Mouse (Mus musculus): ENCODE data around the gene Ppil6.

- TF ChIP-seq CTCF (IDR thresholded peaks at IDR 0.05; ENCODE audit: borderline replicate concordance, control insufficient read depth, extremely low read depth, insufficient read depth, low read length, poor library complexity) (no peak), POLR2A (IDR thresholded peaks at IDR 0.05; ENCODE audit: control insufficient read depth, extremely low read depth, insufficient read depth, low read length, poor library complexity) (no peak)
These were observed 9.0 kb upstream of the Ppil6 start for GRCm38 (mm10) chr10:41480938-41481880.

All from thymus, adult 2 months (tissue).